Mouse (Mus musculus) ovary, adult 2 months (tissue): ENCODE data around the gene 2610002M06Rik. TPM values are rescaled to one million over a fixed set of nuclear protein-coding genes. Genes with fewer than 3 reads are reported as not detected.

Experiments used
- polyA plus RNA-seq: library from polyadenylated mRNA; depleted of rRNA; stranded (reverse); fragments of >200 nt; gene quantifications from 2 replicates; pipeline ENCODE4 v1.2.3, GENCODE M21; 2012; rRNA removed

The 2610002M06Rik gene
- 1.4 and 1.7 TPM in 2 replicates for polyA plus RNA-seq

GRCm38 (mm10) chrX:107816218-107816554 is at the start of gene 2610002M06Rik:
Gene 2610002M06Rik, minus strand, starts transcription at chrX:107816334.

GRCm38 (mm10) chrX:107792290-107792689 is 23.8 kb downstream of the 2610002M06Rik start, which contains the start of gene Tent5d:
Gene Tent5d, plus strand, starts transcription at chrX:107792590.

Other genes with a start within 250 kb of the 2610002M06Rik start
- gene Tbx22, start 148.4 kb downstream of the 2610002M06Rik start, polyA plus RNA-seq = not detected in 2 replicates
- not detected in 2 replicates for gene Tent5d, start 23.7 kb downstream of the 2610002M06Rik start, polyA plus RNA-seq
- gene Gm732, start 132.1 kb upstream of the 2610002M06Rik start, polyA plus RNA-seq = not detected in 2 replicates